In genomic region chr14:76020259-76020785, GRCm38 (mm10) we compare ENCODE assay signal across 19 mouse cellular contexts. TPM values are rescaled to one million over a fixed set of nuclear protein-coding genes. Genes with fewer than 3 reads are reported as not detected.
A peak's percentile ranks its signal among the peaks of the same experiment; 100 is the strongest.
DNase-seq lines count a peak whose midpoint lies in the region; ATAC-seq and TF ChIP-seq lines count a peak whose summit lies in the region.
"Had no signal": no experiment of that assay in that cellular context is flagged by ENCODE, and none has a peak within 500 bp of the region (broad histone marks: within the 10 kb centered on the region; RNA-seq: fewer than 3 reads in every experiment).

No protein-coding gene starts in this region.

- H3K4me1 ChIP-seq in forebrain, embryonic 13.5 days, result peaks cover 17% of the 10 kb centered on the region
- peaks cover 6% of the 10 kb centered on the region; the same call in 1 of the 2 replicates for H3K4me1 ChIP-seq in hindbrain, embryonic 16.5 days (ENCODE audit: control insufficient read depth, insufficient read depth, low read depth, low read length)
- no peaks in the 10 kb centered on the region; the same call in 1 of the 2 replicates for H3K4me1 ChIP-seq in neural tube, embryonic 14.5 days (ENCODE audit: control insufficient read depth, insufficient read depth, low read length)
- H3K4me1 ChIP-seq: limb, embryonic 12.5 days; liver, embryonic 15.5 days had no signal

- no peak overlapping the region for H3K9ac ChIP-seq in forebrain, embryonic 13.5 days
- H3K9ac ChIP-seq in hindbrain, embryonic 16.5 days (ENCODE audit: low read depth, low read length), result no peak overlapping the region
- H3K9ac ChIP-seq in neural tube, embryonic 14.5 days (replicated peaks; ENCODE audit: low read depth, low read length), result no peak overlapping the region
- H3K9ac ChIP-seq: limb, embryonic 12.5 days; liver, embryonic 15.5 days had no signal

- no peak overlapping the region for H3K4me3 ChIP-seq in layer of hippocampus, adult 2 months
- no peak overlapping the region for H3K4me3 ChIP-seq in forebrain, embryonic 13.5 days
- no peak overlapping the region for H3K4me3 ChIP-seq in hindbrain, embryonic 16.5 days (ENCODE audit: low read length)
- no peak overlapping the region for H3K4me3 ChIP-seq in neural tube, embryonic 14.5 days (ENCODE audit: low read depth, low read length)
- H3K4me3 ChIP-seq: erythroblast, embryonic 14.5 days; left cerebral cortex, adult 2 months; limb, embryonic 12.5 days; liver, embryonic 15.5 days; megakaryocyte, embryonic 14.5 days had no signal

- H3K27ac ChIP-seq in layer of hippocampus, adult 2 months, result peak overlapping the region; percentile 70
- peak overlapping the region; percentile 62 for H3K27ac ChIP-seq in forebrain, embryonic 13.5 days
- H3K27ac ChIP-seq in hindbrain, embryonic 16.5 days (ENCODE audit: low read depth, low read length), result peak overlapping the region; percentile 39
- H3K27ac ChIP-seq in neural tube, embryonic 14.5 days (ENCODE audit: low read depth, low read length), result 0 out of 2 replicates have a peak overlapping the region, but pooled peaks have one; percentile 1
- H3K27ac ChIP-seq: left cerebral cortex, adult 2 months; limb, embryonic 12.5 days; liver, embryonic 15.5 days; stomach, postnatal 0 days had no signal

- no peak for TF ChIP-seq CTCF in layer of hippocampus, adult 2 months (conservative IDR thresholded peaks at IDR 0.05)

- peaks cover 6% of the 10 kb centered on the region; the same call in 1 of the 2 replicates for H3K9me3 ChIP-seq in forebrain, embryonic 13.5 days (replicated peaks)
- no peaks in the 10 kb centered on the region; the same call in 1 of the 2 replicates for H3K9me3 ChIP-seq in hindbrain, embryonic 16.5 days (ENCODE audit: control insufficient read depth, low read length)
- no peaks in the 10 kb centered on the region for H3K9me3 ChIP-seq in neural tube, embryonic 14.5 days (ENCODE audit: control insufficient read depth, low read length)
- H3K9me3 ChIP-seq: liver, embryonic 15.5 days had no signal

- H3K36me3 ChIP-seq in forebrain, embryonic 13.5 days (ENCODE audit: poor library complexity, severe bottlenecking), result no peaks in the 10 kb centered on the region
- H3K36me3 ChIP-seq in hindbrain, embryonic 16.5 days (ENCODE audit: control insufficient read depth, insufficient read depth, low read length), result no peaks in the 10 kb centered on the region
- no peaks in the 10 kb centered on the region for H3K36me3 ChIP-seq in neural tube, embryonic 14.5 days (ENCODE audit: control insufficient read depth, insufficient read depth, low read length)
- H3K36me3 ChIP-seq: limb, embryonic 12.5 days; liver, embryonic 15.5 days had no signal

- ATAC-seq in forebrain, embryonic 13.5 days, result no peak
- peak; percentile 37; the same call in 1 of the 2 replicates for ATAC-seq in hindbrain, embryonic 16.5 days
- peak; percentile 64 for ATAC-seq in neural tube, embryonic 14.5 days (ENCODE audit: low read depth)
- ATAC-seq: intestine, postnatal 0 days; lung, postnatal 0 days had no signal

- H3K27me3 ChIP-seq in forebrain, embryonic 13.5 days, result no peaks in the 10 kb centered on the region
- H3K27me3 ChIP-seq in hindbrain, embryonic 16.5 days (replicated peaks; ENCODE audit: control insufficient read depth, insufficient read depth, low read length), result no peaks in the 10 kb centered on the region
- H3K27me3 ChIP-seq in neural tube, embryonic 14.5 days (ENCODE audit: control insufficient read depth, insufficient read depth, low read length), result no peaks in the 10 kb centered on the region
- H3K27me3 ChIP-seq: limb, embryonic 12.5 days; liver, embryonic 15.5 days had no signal

- H3K4me2 ChIP-seq in forebrain, embryonic 13.5 days, result no peak overlapping the region
- no peak overlapping the region for H3K4me2 ChIP-seq in hindbrain, embryonic 16.5 days (ENCODE audit: low read length)
- H3K4me2 ChIP-seq in neural tube, embryonic 14.5 days (ENCODE audit: low read depth, low read length), result no peak overlapping the region
- H3K4me2 ChIP-seq: heart, embryonic 11.5 days; limb, embryonic 12.5 days; liver, embryonic 15.5 days had no signal

- 71% methylated on average over 5 of the region's 5 CpGs for WGBS in forebrain, embryonic 13.5 days
- 58% methylated on average over 5 of the region's 5 CpGs for WGBS in hindbrain, embryonic 16.5 days
- WGBS in neural tube, embryonic 14.5 days, result 44% methylated on average over 5 of the region's 5 CpGs

- no peak for DNase-seq in layer of hippocampus, adult 2 months (ENCODE audit: low spot score in 2 of 2)
- no peak for DNase-seq in layer of hippocampus, adult 18-20 months (ENCODE audit: low spot score in 2 of 2)
- DNase-seq in kidney, adult 8-10 months, result no peak
- no peak for DNase-seq in right cerebral cortex, adult 18-20 months
- DNase-seq: cerebellum, postnatal 25 days; kidney, postnatal 10 days; right cerebral cortex, postnatal 25 days had no signal

RNA-seq across cellular contexts. Expression of gene Gtf2f2, which starts 9.7 kb away (rescaled TPM):
- total RNA-seq in layer of hippocampus, adult 2 months (2021), result 10 to 100 TPM; 19.3 to 22.8 TPM
- total RNA-seq in layer of hippocampus, adult 18-20 months (2021), result 10 to 100 TPM; 22.4 to 23.0 TPM
- 52.3 and 56.5 TPM in 2 replicates for polyA plus RNA-seq in forebrain, embryonic 13.5 days (2015; fragmentation: Nextera tagmentation; extraction: Ambion mirVana)
- 33.2 and 34.1 TPM in 2 replicates for polyA plus RNA-seq in hindbrain, embryonic 16.5 days (2015; fragmentation: Nextera tagmentation; extraction: Ambion mirVana)
- 40.5 and 47.7 TPM in 2 replicates for polyA plus RNA-seq in neural tube, embryonic 14.5 days (2014; fragmentation: Nextera tagmentation; extraction: Ambion mirVana)

Comparison
In these comparisons a context has a peak if more than half of its experiments do, and no peak if none do; other contexts are left out.
1. H3K27ac ChIP-seq: peak in every context shown above with its lines; median percentile 70 in layer of hippocampus, adult 2 months; 62 in forebrain, embryonic 13.5 days; 39 in hindbrain, embryonic 16.5 days; 1 in neural tube, embryonic 14.5 days.